In the genomic region with DNA sequence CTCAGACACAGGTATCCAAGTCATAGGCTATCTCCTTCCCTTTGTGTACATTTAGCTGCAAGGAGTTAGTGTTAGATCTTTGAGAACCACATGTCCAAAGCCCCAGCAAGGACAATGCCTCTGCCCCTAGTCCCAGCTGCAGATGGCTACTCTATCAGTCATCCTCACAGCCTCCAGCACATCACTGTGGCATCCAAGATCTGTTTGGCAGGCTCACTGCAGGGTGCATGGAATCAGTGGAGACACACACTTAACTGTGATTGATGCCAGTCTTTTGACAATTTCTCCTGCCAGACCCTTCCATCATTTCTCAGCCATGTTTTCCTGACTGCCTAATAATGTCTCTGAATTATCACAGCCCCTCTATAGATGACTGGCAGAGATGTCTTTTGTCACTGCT, we compare ENCODE assay signal across 23 mouse cellular contexts.
DNase-seq lines count a peak whose midpoint lies in the region; ATAC-seq lines count a peak whose summit lies in the region.
"Had no signal": no experiment of that assay in that cellular context is flagged by ENCODE, and none has a peak within 500 bp of the region (broad histone marks: within the 10 kb centered on the region; RNA-seq: fewer than 3 reads in every experiment).

No protein-coding gene starts in this region.

- H3K27ac ChIP-seq in hindbrain, embryonic 16.5 days (ENCODE audit: low read depth, low read length) = no peak overlapping the region
- H3K27ac ChIP-seq in hindbrain, embryonic 12.5 days = no peak overlapping the region
- H3K27ac ChIP-seq: heart, embryonic 10.5 days; kidney, postnatal 0 days; limb, embryonic 13.5 days; liver, embryonic 12.5 days; midbrain, embryonic 12.5 days had no signal

- peak; percentile 1 for DNase-seq in embryo, embryonic 11 days
- no peak for DNase-seq in embryo, embryonic 9.5 days (ENCODE audit: extremely low spot score)
- DNase-seq in Muller cell, postnatal 12 days (ENCODE audit: inconsistent ontology term) = peak; percentile 72
- peak; percentile 4 for DNase-seq in mesoderm, embryonic 11.5 days (ENCODE audit: low read depth, low spot score)
- no peak for DNase-seq in gastrocnemius, postnatal 10 days
- DNase-seq: adrenal gland, adult 2 months; B cell, adult 2 months; cerebellum, adult 11-12 months; heart, postnatal 4 days; kidney, adult 2 months; layer of hippocampus, postnatal 36 days; lung, adult 18-20 months; lung, postnatal 10 days had no signal

- no peak overlapping the region for H3K9ac ChIP-seq in hindbrain, embryonic 16.5 days (ENCODE audit: low read depth, low read length)
- H3K9ac ChIP-seq in hindbrain, embryonic 12.5 days = no peak overlapping the region
- H3K9ac ChIP-seq: limb, embryonic 13.5 days; liver, embryonic 12.5 days; midbrain, embryonic 12.5 days had no signal

- no peaks in the 10 kb centered on the region for H3K9me3 ChIP-seq in hindbrain, embryonic 16.5 days (ENCODE audit: control insufficient read depth, low read length)
- H3K9me3 ChIP-seq in hindbrain, embryonic 12.5 days (replicated peaks) = no peaks in the 10 kb centered on the region
- H3K9me3 ChIP-seq: G1E; heart, embryonic 10.5 days; limb, embryonic 13.5 days; liver, embryonic 12.5 days; midbrain, embryonic 12.5 days had no signal

- ATAC-seq in hindbrain, embryonic 16.5 days = peak; percentile 61; the same call in 1 of the 2 replicates
- no peak for ATAC-seq in hindbrain, embryonic 12.5 days (ENCODE audit: low FRiP score)
- ATAC-seq: inflammation-experienced regulatory T-cells, adult 6 months; liver, embryonic 12.5 days had no signal

- no peaks in the 10 kb centered on the region for H3K27me3 ChIP-seq in hindbrain, embryonic 16.5 days (replicated peaks; ENCODE audit: control insufficient read depth, insufficient read depth, low read length)
- no peaks in the 10 kb centered on the region for H3K27me3 ChIP-seq in hindbrain, embryonic 12.5 days
- H3K27me3 ChIP-seq: CH12.LX; limb, embryonic 13.5 days; liver, embryonic 12.5 days; midbrain, embryonic 12.5 days had no signal

- no peak overlapping the region for H3K4me2 ChIP-seq in hindbrain, embryonic 16.5 days (ENCODE audit: low read length)
- H3K4me2 ChIP-seq in hindbrain, embryonic 12.5 days (replicated peaks) = no peak overlapping the region
- H3K4me2 ChIP-seq: limb, embryonic 13.5 days; liver, embryonic 12.5 days; midbrain, embryonic 12.5 days had no signal

- no peaks in the 10 kb centered on the region for H3K4me1 ChIP-seq in hindbrain, embryonic 16.5 days (ENCODE audit: control insufficient read depth, insufficient read depth, low read depth, low read length)
- H3K4me1 ChIP-seq in hindbrain, embryonic 12.5 days = no peaks in the 10 kb centered on the region
- H3K4me1 ChIP-seq: heart, embryonic 10.5 days; limb, embryonic 13.5 days; liver, embryonic 12.5 days; midbrain, embryonic 12.5 days had no signal

- H3K4me3 ChIP-seq in hindbrain, embryonic 16.5 days (ENCODE audit: low read length) = no peak overlapping the region
- no peak overlapping the region for H3K4me3 ChIP-seq in hindbrain, embryonic 12.5 days
- H3K4me3 ChIP-seq: heart, embryonic 10.5 days; limb, embryonic 13.5 days; liver, embryonic 12.5 days; midbrain, embryonic 12.5 days had no signal

- H3K36me3 ChIP-seq in hindbrain, embryonic 16.5 days (ENCODE audit: control insufficient read depth, insufficient read depth, low read length) = no peaks in the 10 kb centered on the region
- H3K36me3 ChIP-seq in hindbrain, embryonic 12.5 days = no peaks in the 10 kb centered on the region
- H3K36me3 ChIP-seq: G1E; heart, embryonic 10.5 days; limb, embryonic 13.5 days; liver, embryonic 12.5 days; midbrain, embryonic 12.5 days had no signal

Comparison
In these comparisons a context has a peak if more than half of its experiments do, and no peak if none do; other contexts are left out.
1. DNase-seq: peak in embryo, embryonic 11 days (single experiment), Muller cell, postnatal 12 days (single experiment) and mesoderm, embryonic 11.5 days (single experiment); none in embryo, embryonic 9.5 days (single experiment) and gastrocnemius, postnatal 10 days (single experiment).